Mouse (Mus musculus): ENCODE measurements around the gene Olfr127. TPM values are rescaled to one million over a fixed set of nuclear protein-coding genes. Genes with fewer than 3 reads are reported as not detected.
"Not testable (repeated sequence)": the region's sequence is repeated elsewhere in the genome, so short reads cannot be mapped to it uniquely, and the experiment has no call there.

Gene Olfr127
- polyA plus RNA-seq (2012; rRNA removed) = not detected in 2 replicates

- WGBS = 70% methylated on average over 1 of the region's 1 CpGs
- DNase-seq (ENCODE audit: low read depth, low spot score) = no peak
These were observed at the start of gene Olfr127 for GRCm38 (mm10) chr17:37900137-37900536. Gene Olfr127, plus strand, starts transcription at chr17:37900437.

- 42% methylated on average over 2 of the region's 2 CpGs for WGBS
- no peak for DNase-seq (ENCODE audit: low read depth, low spot score)
These were observed 36.3 kb upstream of the Olfr127 start for GRCm38 (mm10) chr17:37863901-37864300.

- 26% methylated on average over 8 of the region's 8 CpGs for WGBS
- no peak for DNase-seq (ENCODE audit: low read depth, low spot score)
These were observed 30.5 kb upstream of the Olfr127 start for GRCm38 (mm10) chr17:37869676-37870205.

- no peak for DNase-seq (ENCODE audit: low read depth, low spot score)
- WGBS = 70% methylated on average over 3 of the region's 3 CpGs
These were observed 26.4 kb upstream of the Olfr127 start for GRCm38 (mm10) chr17:37873830-37874229.

GRCm38 (mm10) chr17:37906821-37907220 lies 6.6 kb downstream of the Olfr127 start:
- 43% methylated on average over 8 of the region's 8 CpGs for WGBS
- not testable (repeated sequence) for DNase-seq (ENCODE audit: low read depth, low spot score)

- DNase-seq (ENCODE audit: low read depth, low spot score) = no peak
These were observed 20.0 kb downstream of the Olfr127 start, which contains the start of gene Olfr128 for GRCm38 (mm10) chr17:37920248-37920647. Gene Olfr128, plus strand, starts transcription at chr17:37920548.

GRCm38 (mm10) chr17:37952979-37953378 lies 52.7 kb downstream of the Olfr127 start, which contains the start of gene Olfr761:
Gene Olfr761, minus strand, starts transcription at chr17:37953079.
- DNase-seq (ENCODE audit: low read depth, low spot score) = no peak
- 65% methylated on average over 2 of the region's 2 CpGs for WGBS

Other genes with a start within 250 kb of the Olfr127 start
- not detected in 2 replicates for gene Olfr117, start 236.7 kb upstream of the Olfr127 start, polyA plus RNA-seq (2012; rRNA removed)
- not detected in 2 replicates for gene Olfr118, start 233.4 kb upstream of the Olfr127 start, polyA plus RNA-seq (2012; rRNA removed)
- gene Olfr119, start 203.9 kb upstream of the Olfr127 start, polyA plus RNA-seq (2012; rRNA removed) = not detected in 2 replicates
- not detected in 2 replicates for gene Olfr120, start 178.6 kb upstream of the Olfr127 start, polyA plus RNA-seq (2012; rRNA removed)
- gene Olfr121, start 151.6 kb upstream of the Olfr127 start, polyA plus RNA-seq (2012; rRNA removed) = not detected in 2 replicates
- not detected in 2 replicates for gene Olfr122, start 131.8 kb upstream of the Olfr127 start, polyA plus RNA-seq (2012; rRNA removed)
- not detected in 2 replicates for gene Olfr123, start 106.9 kb upstream of the Olfr127 start, polyA plus RNA-seq (2012; rRNA removed)
- not detected in 2 replicates for gene Olfr124, start 100.5 kb upstream of the Olfr127 start, polyA plus RNA-seq (2012; rRNA removed)
- gene Olfr125, start 67.5 kb upstream of the Olfr127 start, polyA plus RNA-seq (2012; rRNA removed) = not detected in 2 replicates
- not detected in 2 replicates for gene Olfr126, start 53.0 kb upstream of the Olfr127 start, polyA plus RNA-seq (2012; rRNA removed)
- gene Olfr128, start 20.1 kb downstream of the Olfr127 start, polyA plus RNA-seq (2012; rRNA removed) = not detected in 2 replicates
- not detected in 2 replicates for gene Olfr761, start 52.6 kb downstream of the Olfr127 start, polyA plus RNA-seq (2012; rRNA removed)
- gene Olfr129, start 159.6 kb downstream of the Olfr127 start, polyA plus RNA-seq (2012; rRNA removed) = not detected in 2 replicates
- gene Olfr130, start 163.5 kb downstream of the Olfr127 start, polyA plus RNA-seq (2012; rRNA removed) = not detected in 2 replicates
- gene Olfr131, start 188.3 kb downstream of the Olfr127 start, polyA plus RNA-seq (2012; rRNA removed) = not detected in 2 replicates
- not detected in 2 replicates for gene Olfr132, start 234.1 kb downstream of the Olfr127 start, polyA plus RNA-seq (2012; rRNA removed)
- gene Olfr133, start 244.8 kb downstream of the Olfr127 start, polyA plus RNA-seq (2012; rRNA removed) = not detected in 2 replicates